Mouse (Mus musculus) right cerebral cortex, postnatal 36 days (tissue): ENCODE measurements around the gene Pcnx2.

Source experiments
- DNase-seq, 2 experiments: peaks; one replicate each; pipeline ENCODE4 v3.0.0; 2022; ENCODE audit warnings: low spot score in 2 of 2, mixed read lengths in 1 of 2

The Pcnx2 gene

DNA sequence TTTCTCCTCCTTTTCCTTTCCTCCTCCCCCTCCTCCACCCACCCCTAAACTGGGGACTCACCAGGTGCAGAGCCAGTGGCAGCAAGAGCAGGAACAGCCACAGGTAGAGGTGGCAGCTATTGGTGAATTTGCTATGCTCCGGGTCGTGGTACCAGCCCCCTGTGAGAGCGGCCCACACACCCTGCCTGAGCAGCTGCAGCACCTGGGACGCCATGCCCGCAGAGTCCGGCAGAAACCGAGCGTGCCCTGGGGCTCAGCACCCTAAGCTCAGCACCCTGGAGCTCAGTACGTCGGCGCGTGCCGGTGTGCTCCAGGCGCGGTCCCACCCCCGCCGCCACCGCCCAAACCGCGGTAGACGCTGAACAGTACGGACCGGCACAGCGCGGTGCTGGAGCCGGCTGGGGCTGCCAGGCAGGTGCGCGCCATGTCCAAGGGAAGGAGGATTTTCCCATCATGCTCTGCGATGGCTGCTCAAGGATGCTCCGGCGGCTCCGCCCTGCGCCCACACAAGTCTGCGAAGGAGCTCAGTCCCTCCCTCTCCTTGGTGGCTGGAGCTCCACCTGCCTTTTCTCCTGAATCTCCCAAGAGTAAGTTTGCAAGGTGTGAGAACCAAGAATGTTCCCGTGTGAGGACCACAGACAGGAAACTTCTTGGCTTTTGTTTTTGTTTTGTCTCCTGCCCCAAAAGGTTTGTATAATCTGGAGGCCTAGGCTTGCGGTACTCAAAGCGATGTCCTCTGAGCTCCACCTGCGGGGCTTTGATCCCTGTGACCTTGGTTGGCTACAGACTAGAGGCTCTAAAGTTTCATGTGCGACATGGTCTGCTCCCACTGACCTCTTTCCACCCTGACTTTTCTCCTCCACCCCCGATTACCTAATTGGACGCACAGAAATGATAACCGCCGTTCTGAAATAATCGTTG is at the start of gene Pcnx2:
Gene Pcnx2 (minus strand): TSS at position 450 of the 921 bp plus-strand sequence.
- peak; percentile 85 to 86 for DNase-seq

DNA sequence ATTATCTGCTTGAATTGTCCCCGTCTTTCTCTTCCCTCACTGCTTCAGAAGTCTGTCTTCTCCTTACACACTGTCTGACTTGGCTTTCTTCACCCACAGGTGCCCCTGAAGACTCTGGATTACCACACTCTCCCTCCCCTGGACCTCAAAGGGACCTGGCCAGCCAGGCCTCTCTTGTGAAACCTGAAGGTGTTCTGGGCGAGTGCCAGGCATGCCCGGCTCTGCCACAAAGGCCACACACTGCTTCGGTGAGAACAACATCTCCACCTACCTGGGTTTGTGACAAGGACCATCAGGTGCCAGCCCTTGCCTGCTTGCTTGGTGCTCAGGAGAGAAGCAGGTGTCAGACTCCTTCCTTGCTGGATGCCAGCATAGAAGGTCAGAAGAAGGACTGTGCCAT is 46.4 kb upstream of the Pcnx2 start:
- no peak for DNase-seq

GRCm38 (mm10) chr8:125935649-125936048 is 37.5 kb upstream of the Pcnx2 start:
- peak in 1 of 2 experiments; percentile 31 for DNase-seq

GRCm38 (mm10) chr8:125931822-125932221 is 33.7 kb upstream of the Pcnx2 start:
- no peak for DNase-seq

DNA sequence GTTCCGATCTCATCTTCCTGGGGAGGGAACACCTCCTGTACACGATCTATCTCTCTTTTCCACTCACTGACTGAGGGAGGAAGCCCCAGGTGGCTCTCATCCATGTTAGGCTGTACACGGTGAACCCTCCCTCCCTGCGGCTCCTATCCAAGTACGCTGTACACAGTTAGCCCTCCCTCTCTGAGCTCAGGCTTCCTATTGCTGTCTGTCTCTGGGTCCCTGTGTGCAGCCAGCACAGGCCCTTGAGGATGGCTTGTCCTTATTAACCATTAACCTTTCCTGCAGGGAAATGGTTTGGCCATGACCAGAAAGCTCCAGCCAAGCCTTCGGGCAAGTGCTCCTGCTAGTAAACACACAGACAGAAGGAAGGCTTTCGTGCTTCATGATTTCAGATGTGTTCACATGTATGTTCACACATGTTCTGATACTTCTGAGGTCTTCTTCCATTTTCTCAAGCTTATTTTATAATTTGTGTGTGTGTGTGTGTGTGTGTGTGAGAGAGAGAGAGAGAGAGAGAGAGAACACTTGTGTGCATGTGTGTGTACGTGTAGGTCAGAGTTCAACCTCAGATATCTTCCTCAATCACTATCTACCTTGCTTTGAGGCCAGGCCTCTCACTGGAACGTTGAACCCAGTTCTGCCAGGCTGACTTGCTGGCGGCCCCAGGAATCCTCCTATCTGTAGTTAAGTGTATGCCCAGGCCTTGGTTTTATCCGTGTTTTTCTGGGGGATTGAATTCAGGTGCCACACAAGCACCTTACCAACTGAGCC is 32.3 kb upstream of the Pcnx2 start:
- DNase-seq = no peak

DNA sequence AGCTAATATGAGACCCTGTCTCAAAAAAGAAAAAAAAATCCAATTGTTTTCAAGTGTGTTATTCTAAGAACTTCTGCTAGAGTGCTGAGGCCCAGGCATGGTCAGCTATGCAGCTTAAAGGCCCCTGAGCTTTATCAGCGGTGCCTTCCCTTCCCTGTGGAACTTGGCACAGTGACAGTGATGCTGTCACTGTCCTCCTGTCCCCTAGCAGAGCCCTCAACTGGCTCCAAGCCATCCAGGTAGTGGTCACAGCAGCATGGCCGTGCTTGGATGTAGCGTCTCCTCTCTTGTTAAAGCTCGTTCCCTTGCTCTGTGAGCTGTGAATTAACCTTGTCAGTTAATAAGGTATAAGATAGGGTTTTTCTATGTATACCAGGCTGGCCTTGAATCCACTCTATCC is 28.5 kb upstream of the Pcnx2 start:
- no peak for DNase-seq

GRCm38 (mm10) chr8:125922333-125922732 is 24.2 kb upstream of the Pcnx2 start:
- DNase-seq = no peak

- DNase-seq = no peak
Measured at GRCm38 (mm10) chr8:125920761-125921160, 22.6 kb upstream of the Pcnx2 start.

DNA sequence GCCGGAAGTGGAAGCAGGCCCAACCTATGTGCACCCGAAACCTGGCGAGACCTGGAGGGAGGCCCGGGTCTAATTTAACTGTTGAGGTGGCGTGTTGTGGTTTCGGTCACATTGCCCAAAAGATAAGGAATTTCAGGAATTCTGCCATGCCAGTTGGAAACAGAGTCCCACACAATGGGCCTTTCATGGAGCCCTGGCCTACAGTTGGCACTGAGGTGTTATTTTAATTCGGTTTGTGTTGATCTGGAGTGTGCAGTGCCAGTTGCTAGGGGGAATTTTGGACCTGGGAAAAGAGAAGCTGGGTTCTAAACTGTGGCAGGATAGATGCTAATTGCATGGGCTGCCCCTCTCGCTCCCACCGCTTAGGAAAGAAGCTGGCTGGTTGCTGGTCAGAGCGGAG is 22.2 kb upstream of the Pcnx2 start:
- no peak for DNase-seq

DNA sequence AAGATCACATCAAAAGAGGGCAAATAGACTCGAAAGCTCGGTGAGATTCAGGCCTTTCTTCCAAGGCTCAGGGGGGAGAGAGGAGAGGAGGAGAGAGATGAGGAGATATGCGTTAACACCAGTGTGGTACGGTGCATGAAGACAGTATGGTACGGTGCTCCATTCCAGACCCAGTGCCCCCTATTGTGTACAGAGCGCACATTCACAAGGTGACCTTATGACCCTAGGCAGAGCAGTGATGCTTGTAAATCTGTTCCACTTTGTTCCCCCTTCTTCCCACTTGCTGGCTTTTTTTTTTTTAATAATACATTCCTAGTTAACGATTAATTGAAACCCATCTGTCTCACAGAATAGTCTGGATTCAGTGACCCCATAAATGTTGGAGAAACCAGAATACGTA is 21.4 kb upstream of the Pcnx2 start:
- no peak for DNase-seq

GRCm38 (mm10) chr8:125918719-125919118 is 20.6 kb upstream of the Pcnx2 start:
- no peak for DNase-seq

- DNase-seq = no peak
Measured at GRCm38 (mm10) chr8:125917013-125917412, 18.9 kb upstream of the Pcnx2 start.

- DNase-seq = no peak
Measured at GRCm38 (mm10) chr8:125914386-125914785, 16.3 kb upstream of the Pcnx2 start.

GRCm38 (mm10) chr8:125913206-125913605 is 15.1 kb upstream of the Pcnx2 start:
- no peak for DNase-seq

DNA sequence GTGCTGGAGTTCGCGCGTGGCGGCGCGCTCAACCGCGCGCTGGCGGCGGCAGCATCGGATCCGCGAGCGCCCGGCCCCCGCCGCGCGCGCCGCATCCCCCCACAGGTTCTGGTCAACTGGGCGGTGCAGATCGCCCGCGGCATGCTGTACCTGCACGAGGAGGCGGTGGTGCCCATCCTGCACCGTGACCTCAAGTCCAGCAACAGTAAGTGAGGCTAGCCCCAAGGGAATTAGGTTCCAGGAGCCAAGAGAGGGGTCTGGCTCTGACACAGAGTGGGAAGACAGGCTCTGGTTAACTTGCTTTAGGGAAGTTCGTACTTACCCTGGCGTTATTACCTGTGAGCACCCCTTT is 13.1 kb upstream of the Pcnx2 start:
- no peak for DNase-seq

DNA sequence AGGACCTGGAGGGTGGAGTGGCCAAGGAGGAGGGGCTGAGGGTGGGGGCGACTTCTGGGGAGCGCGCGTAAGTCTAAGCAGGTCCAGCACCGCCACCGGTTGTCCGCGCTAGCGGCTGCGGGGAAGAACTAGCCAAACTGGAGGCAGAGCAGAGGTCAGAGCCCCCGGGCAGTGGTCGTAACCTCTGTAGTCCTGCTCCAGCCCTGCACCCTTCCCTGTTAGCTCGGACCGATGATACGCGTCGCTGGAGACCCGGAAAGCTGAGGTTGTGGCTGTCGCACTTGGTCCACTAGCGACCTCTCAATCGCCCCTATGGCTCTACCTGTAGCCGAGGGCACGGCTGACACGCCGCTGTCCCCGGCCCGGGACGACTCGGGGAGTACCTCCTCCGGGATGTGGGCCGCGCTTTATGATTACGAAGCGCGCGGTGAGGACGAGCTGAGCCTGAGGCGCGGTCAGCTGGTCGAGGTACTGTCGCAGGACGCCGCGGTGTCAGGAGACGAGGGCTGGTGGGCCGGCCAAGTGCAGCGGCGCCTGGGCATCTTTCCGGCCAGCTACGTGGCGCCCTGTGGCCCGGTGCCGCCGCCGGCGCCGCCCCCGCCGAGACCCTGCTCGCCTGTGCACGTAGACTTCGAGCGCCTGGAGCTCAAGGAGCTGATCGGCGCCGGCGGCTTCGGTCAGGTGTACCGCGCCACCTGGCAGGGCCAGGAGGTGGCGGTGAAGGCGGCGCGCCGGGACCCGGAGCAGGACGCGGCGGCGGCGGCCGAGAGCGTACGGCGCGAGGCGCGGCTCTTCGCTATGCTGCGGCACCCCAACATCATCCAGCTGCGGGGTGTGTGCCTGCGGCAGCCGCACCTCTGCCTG is 12.5 kb upstream of the Pcnx2 start, which contains the start of gene Map3k21:
Gene Map3k21 (plus strand): TSS at position 86 of the 864 bp plus-strand sequence.
- no peak for DNase-seq

GRCm38 (mm10) chr8:125909661-125910364 is 11.7 kb upstream of the Pcnx2 start:
- no peak for DNase-seq

GRCm38 (mm10) chr8:125907311-125907710 is 9.2 kb upstream of the Pcnx2 start:
- no peak for DNase-seq

- DNase-seq = no peak
Measured at GRCm38 (mm10) chr8:125905341-125905740, 7.2 kb upstream of the Pcnx2 start.

- no peak for DNase-seq
Measured at GRCm38 (mm10) chr8:125902521-125902920, 4.4 kb upstream of the Pcnx2 start.

DNA sequence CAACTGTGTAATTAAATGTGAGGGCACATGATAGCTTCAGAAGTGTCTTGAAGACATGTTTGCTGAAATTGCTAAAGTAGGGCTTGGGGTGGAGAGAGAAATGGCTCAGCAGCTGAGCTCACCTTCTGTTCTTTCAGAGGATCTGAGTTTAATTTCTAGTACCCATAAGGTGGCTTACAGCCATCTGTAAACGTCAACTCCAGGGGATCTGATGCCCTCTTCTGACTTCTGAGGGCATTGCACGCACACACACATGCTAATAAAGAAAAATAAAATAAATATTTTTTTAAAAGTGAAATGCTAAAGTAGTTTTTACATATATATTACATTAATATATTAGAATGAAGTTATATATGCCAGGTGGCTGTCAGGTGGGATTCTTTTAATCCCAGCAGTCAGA is 3.0 kb upstream of the Pcnx2 start:
- DNase-seq = no peak
